Mouse (Mus musculus): Measurements from ENCODE around the gene Tanc2.

DNA sequence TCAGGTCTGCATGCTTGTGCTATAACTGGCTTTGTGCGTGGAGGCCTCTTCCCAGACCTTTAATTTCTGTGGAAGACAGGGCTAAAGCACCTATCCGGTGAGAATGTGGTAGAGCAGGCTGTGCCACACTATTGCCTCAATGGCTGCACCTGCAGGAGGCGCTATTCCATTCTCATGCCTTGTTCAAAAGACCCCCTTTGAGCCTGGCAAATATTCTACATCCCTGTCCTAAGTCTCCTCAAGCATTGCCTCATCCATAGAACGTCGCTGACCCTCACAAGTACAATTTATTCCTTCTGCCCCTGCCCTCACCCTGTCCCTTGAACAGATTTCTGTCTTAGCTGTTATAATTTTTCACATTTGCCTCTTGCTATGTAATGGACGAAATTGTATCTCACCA lies 41.4 kb upstream of the Tanc2 start:
- TF ChIP-seq POLR2A (IDR thresholded peaks at IDR 0.05; ENCODE audit: control insufficient read depth, low read depth, low read length), result no peak
- TF ChIP-seq CTCF (IDR thresholded peaks at IDR 0.05; ENCODE audit: control insufficient read depth, insufficient read depth, insufficient replicate concordance, low read depth, low read length), result no peak
